In the genomic region with DNA sequence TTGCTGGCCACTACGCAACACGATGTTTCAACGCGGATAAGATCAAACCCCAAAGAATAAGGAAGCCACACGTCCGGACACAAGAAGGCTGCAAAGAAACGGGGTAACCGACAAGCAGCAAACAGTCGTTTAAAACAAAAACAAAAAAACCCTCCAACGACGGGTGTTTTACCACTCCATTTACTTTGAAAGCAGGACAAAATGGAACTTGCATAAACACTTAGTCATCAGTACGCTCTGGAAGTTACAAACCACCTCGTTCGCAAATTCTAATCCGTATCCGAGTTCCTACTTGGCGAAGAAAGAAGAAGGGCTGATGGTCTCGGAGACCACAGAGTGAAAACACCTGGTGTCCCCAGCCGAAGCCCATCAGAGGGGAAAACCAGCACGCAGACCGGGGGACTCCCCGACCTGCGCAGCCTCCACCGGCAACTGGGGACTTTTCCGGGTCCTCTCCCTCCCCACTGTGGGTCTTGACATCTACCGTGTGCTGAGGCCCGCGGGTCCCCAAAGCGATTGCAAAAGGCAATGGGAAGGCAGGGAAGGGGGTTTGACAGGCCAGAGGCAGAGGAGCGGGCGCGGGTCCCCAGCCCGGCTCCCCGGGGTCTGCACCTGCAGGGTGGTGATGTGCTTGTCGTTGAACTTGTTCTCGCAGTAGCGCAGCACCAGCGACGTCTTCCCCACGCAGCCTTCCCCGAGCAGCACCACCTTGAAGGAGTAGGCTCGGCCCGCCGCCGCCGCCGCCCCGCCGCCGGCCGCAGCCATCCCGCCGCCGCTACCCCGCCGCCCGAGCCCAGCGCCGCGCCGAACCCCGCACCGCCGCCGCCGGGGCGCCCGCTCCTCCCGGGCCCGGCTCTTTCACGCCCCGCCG, we compare ENCODE assay signal across 8 mouse cellular contexts. TPM values are rescaled to one million over a fixed set of nuclear protein-coding genes. Genes with fewer than 3 reads are reported as not detected.
DNase-seq lines count a peak whose midpoint lies in the region; ATAC-seq and TF ChIP-seq lines count a peak whose summit lies in the region.

No protein-coding gene starts in this region.

- 2% methylated on average over 51 of the region's 73 CpGs for WGBS in forebrain, embryonic 13.5 days
- WGBS in liver, postnatal 0 days (ENCODE audit: insufficient replicate concordance): 2% methylated on average over 41 of the region's 73 CpGs
- WGBS in neural tube, embryonic 14.5 days: 1% methylated on average over 39 of the region's 73 CpGs

- no peak for TF ChIP-seq EP300 in liver, postnatal 0 days (IDR thresholded peaks at IDR 0.05; ENCODE audit: low read depth)

- peak overlapping the region; percentile 86; the same call in 1 of the 2 replicates for H3K27ac ChIP-seq in forebrain, embryonic 13.5 days
- peak overlapping the region; percentile 98 for H3K27ac ChIP-seq in liver, postnatal 0 days (ENCODE audit: low read depth)
- peak overlapping the region; percentile 98 for H3K27ac ChIP-seq in neural tube, embryonic 14.5 days (ENCODE audit: low read depth, low read length)

- no peaks in the 10 kb centered on the region for H3K27me3 ChIP-seq in forebrain, embryonic 13.5 days
- no peaks in the 10 kb centered on the region for H3K27me3 ChIP-seq in liver, postnatal 0 days (ENCODE audit: insufficient read depth, low read length)
- no peaks in the 10 kb centered on the region; the same call in 1 of the 2 replicates for H3K27me3 ChIP-seq in neural tube, embryonic 14.5 days (ENCODE audit: control insufficient read depth, insufficient read depth, low read length)

- TF ChIP-seq CTCF in liver, postnatal 0 days (IDR thresholded peaks at IDR 0.05; ENCODE audit: low read depth): no peak

- peak overlapping the region; percentile 94 for H3K4me3 ChIP-seq in forebrain, embryonic 13.5 days
- H3K4me3 ChIP-seq in liver, postnatal 0 days (ENCODE audit: low read depth, low read length): peak overlapping the region; percentile 96
- peak overlapping the region; percentile 93 for H3K4me3 ChIP-seq in neural tube, embryonic 14.5 days (ENCODE audit: low read depth, low read length)

- no peaks in the 10 kb centered on the region for H3K36me3 ChIP-seq in forebrain, embryonic 13.5 days (ENCODE audit: poor library complexity, severe bottlenecking)
- H3K36me3 ChIP-seq in liver, postnatal 0 days (replicated peaks; ENCODE audit: insufficient read depth, low read length): no peaks in the 10 kb centered on the region
- H3K36me3 ChIP-seq in neural tube, embryonic 14.5 days (ENCODE audit: control insufficient read depth, insufficient read depth, low read length): no peaks in the 10 kb centered on the region

- no peaks in the 10 kb centered on the region for H3K9me3 ChIP-seq in forebrain, embryonic 13.5 days (replicated peaks)
- H3K9me3 ChIP-seq in liver, postnatal 0 days (ENCODE audit: low read length): no peaks in the 10 kb centered on the region
- H3K9me3 ChIP-seq in neural tube, embryonic 14.5 days (ENCODE audit: control insufficient read depth, low read length): no peaks in the 10 kb centered on the region

- peak overlapping the region; percentile 93 for H3K9ac ChIP-seq in forebrain, embryonic 13.5 days
- peak overlapping the region; percentile 97 for H3K9ac ChIP-seq in liver, postnatal 0 days (replicated peaks)
- peak overlapping the region; percentile 86 for H3K9ac ChIP-seq in neural tube, embryonic 14.5 days (replicated peaks; ENCODE audit: low read depth, low read length)

- peak; percentile 31 for DNase-seq in right cerebral cortex, postnatal 25 days
- DNase-seq in right cerebral cortex, postnatal 36 days (ENCODE audit: low spot score in 2 of 2): no peak
- peak; percentile 55 for DNase-seq in adrenal gland, postnatal 10 days
- DNase-seq in induced T-regulatory cell, adult 2 months (ENCODE audit: low read depth): peak; percentile 93
- peak; percentile 63 for DNase-seq in liver, postnatal 0 days

- ATAC-seq in forebrain, embryonic 13.5 days: peak; percentile 77
- ATAC-seq in liver, postnatal 0 days: peak; percentile 67
- ATAC-seq in neural tube, embryonic 14.5 days (ENCODE audit: low read depth): peak; percentile 72
- no peak for ATAC-seq in monocyte, adult 5-6 weeks (replicated peaks; ENCODE audit: insufficient number of reproducible peaks, low FRiP score, low TSS enrichment, poor library complexity, severe bottlenecking)

- peaks cover 30% of the 10 kb centered on the region for H3K4me1 ChIP-seq in forebrain, embryonic 13.5 days
- H3K4me1 ChIP-seq in liver, postnatal 0 days (ENCODE audit: insufficient read depth): peaks cover 36% of the 10 kb centered on the region
- peaks cover 20% of the 10 kb centered on the region for H3K4me1 ChIP-seq in neural tube, embryonic 14.5 days (ENCODE audit: control insufficient read depth, insufficient read depth, low read length)

- peak overlapping the region; percentile 85 for H3K4me2 ChIP-seq in forebrain, embryonic 13.5 days
- peak overlapping the region; percentile 85 for H3K4me2 ChIP-seq in liver, postnatal 0 days (ENCODE audit: low read depth, low read length)
- peak overlapping the region; percentile 55 for H3K4me2 ChIP-seq in neural tube, embryonic 14.5 days (ENCODE audit: low read depth, low read length)

RNA-seq across cellular contexts. Expression of gene Rab21, which starts 0.6 kb away (rescaled TPM):
- total RNA-seq in adrenal gland, postnatal 10 days (2021): 10 to 100 TPM; 51.3 to 53.3 TPM
- polyA plus RNA-seq in forebrain, embryonic 13.5 days (2015; fragmentation: Nextera tagmentation; extraction: Ambion mirVana): 5.7 and 5.8 TPM in 2 replicates
- 5.8 and 10.0 TPM in 2 replicates for polyA plus RNA-seq in liver, postnatal 0 days (2015; fragmentation: Nextera tagmentation; extraction: Ambion mirVana)
- 13.8 and 15.4 TPM in 2 replicates for polyA plus RNA-seq in neural tube, embryonic 14.5 days (2014; fragmentation: Nextera tagmentation; extraction: Ambion mirVana)
- total RNA-seq in monocyte, adult 5-6 weeks (2017): 49.5 to 62.4 TPM (median 51.1 TPM) in 3 replicates

RNA-seq across cellular contexts. Expression of gene Tmem19, which starts 47.5 kb away (rescaled TPM):
- total RNA-seq in adrenal gland, postnatal 10 days (2021): 10 to 100 TPM; 25.4 to 28.4 TPM
- polyA plus RNA-seq in forebrain, embryonic 13.5 days (2015; fragmentation: Nextera tagmentation; extraction: Ambion mirVana): 34.1 and 35.0 TPM in 2 replicates
- polyA plus RNA-seq in liver, postnatal 0 days (2015; fragmentation: Nextera tagmentation; extraction: Ambion mirVana): 16.3 and 19.3 TPM in 2 replicates
- 39.3 and 42.1 TPM in 2 replicates for polyA plus RNA-seq in neural tube, embryonic 14.5 days (2014; fragmentation: Nextera tagmentation; extraction: Ambion mirVana)
- total RNA-seq in monocyte, adult 5-6 weeks (2017): 21.0 to 32.8 TPM (median 30.4 TPM) in 3 replicates

Comparison
In these comparisons a context has a peak if more than half of its experiments do, and no peak if none do; other contexts are left out.
1. DNase-seq: peak in right cerebral cortex, postnatal 25 days (single experiment), adrenal gland, postnatal 10 days (single experiment), induced T-regulatory cell, adult 2 months (single experiment) and liver, postnatal 0 days (single experiment); none in right cerebral cortex, postnatal 36 days (0 of 2).
2. Peak in every context shown above with its lines, with median percentiles within 50 percentile points of each other: H3K27ac ChIP-seq, H3K4me2 ChIP-seq, H3K4me3 ChIP-seq and H3K9ac ChIP-seq.